Mouse (Mus musculus) hindbrain, embryonic 14.5 days (tissue): ENCODE measurements at regions not wholly inside any gene's neighbourhood (a gene's known extent, or its start where the extent isn't known, plus 50 kb on each side); places are given as distances from the start of the nearest gene placed in this dataset.

ENCODE experiments used
- ATAC-seq: fragments of 200-750 bp; cut with Nextera tagmentation; 2 replicates; pipeline ENCODE4 v1.8.0; 2017; ENCODE audit warnings: moderate number of reproducible peaks, mild to moderate bottlenecking, moderate TSS enrichment, moderate library complexity; ENCODE audit not compliant: low FRiP score
- DNase-seq: peaks from one replicate; pipeline ENCODE4 v3.0.0-alpha.2; 2015; ENCODE audit warnings: low spot score
- H3K27ac ChIP-seq: fragments of 300-500 bp; sonication (generic); 2 replicates; pipeline ENCODE4 v1.5.1; 2014; ENCODE audit warnings: mild to moderate bottlenecking, moderate library complexity
- H3K27me3 ChIP-seq: fragments of 300-500 bp; sonication (generic); 2 replicates; pipeline ENCODE4 v1.6.1; 2014; ENCODE audit warnings: mild to moderate bottlenecking, low read length, mixed read lengths; ENCODE audit not compliant: control insufficient read depth, insufficient read depth
- H3K36me3 ChIP-seq: fragments of 300-500 bp; sonication (generic); replicated peaks from 2 replicates; pipeline ENCODE4 v1.6.1; 2014; ENCODE audit not compliant: control insufficient read depth, insufficient read depth
- H3K4me1 ChIP-seq: fragments of 300-500 bp; sonication (generic); replicated peaks from 2 replicates; pipeline ENCODE4 v1.6.1; 2014; ENCODE audit warnings: antibody characterized with exemption, low read length, mixed read lengths; ENCODE audit not compliant: control insufficient read depth, insufficient read depth
- H3K4me2 ChIP-seq: fragments of 300-500 bp; sonication (generic); replicated peaks from 2 replicates; pipeline ENCODE4 v1.6.1; 2014; ENCODE audit warnings: mild to moderate bottlenecking, moderate library complexity
- H3K4me3 ChIP-seq: fragments of 300-500 bp; sonication (generic); replicated peaks from 2 replicates; pipeline ENCODE4 v1.5.1; 2014; ENCODE audit warnings: mild to moderate bottlenecking, low read length
- H3K9ac ChIP-seq: fragments of 300-500 bp; sonication (generic); 2 replicates; pipeline ENCODE4 v1.6.1; 2014
- H3K9me3 ChIP-seq: fragments of 300-500 bp; sonication (generic); 2 replicates; pipeline ENCODE4 v1.6.1; 2016; ENCODE audit warnings: low read length; ENCODE audit not compliant: control insufficient read depth
- WGBS: fragments of 180-500 bp; shearing (Covaris S2); extraction: QIAGEN DNeasy Blood & Tissue Kit; methylation state at CpG from one replicate; pipeline ENCODE4 v1.1.7; 2014; 5-methylcytosine and 5-hydroxymethylcytosine counted together

GRCm38 (mm10) chr8:30735740-30736139 is 2692.8 kb upstream of the 5930422O12Rik start:
- DNase-seq: no peak
- 68% methylated on average over 10 of the region's 10 CpGs for WGBS
- no peak overlapping the region for H3K4me2 ChIP-seq
- no peak for ATAC-seq
- H3K27me3 ChIP-seq: no peaks in the 10 kb centered on the region
- H3K9me3 ChIP-seq: no peaks in the 10 kb centered on the region
- H3K27ac ChIP-seq: no peak overlapping the region
- H3K9ac ChIP-seq: no peak overlapping the region
- no peak overlapping the region for H3K4me3 ChIP-seq
- H3K4me1 ChIP-seq: peaks cover 4% of the 10 kb centered on the region; the same call in 1 of the 2 replicates
- H3K36me3 ChIP-seq: no peaks in the 10 kb centered on the region

- Histone ChIP-seq H3K4me1 (no peaks in the 10 kb centered on the region), H3K27me3 (no peaks in the 10 kb centered on the region), H3K9ac (no peak overlapping the region), H3K4me3 (no peak overlapping the region), H3K4me2 (no peak overlapping the region), H3K36me3 (no peaks in the 10 kb centered on the region), H3K27ac (no peak overlapping the region), H3K9me3 (no peaks in the 10 kb centered on the region)
- 84% methylated on average over 3 of the region's 3 CpGs for WGBS
- DNase-seq (no peak), ATAC-seq (no peak)
Measured at GRCm38 (mm10) chr8:30746874-30747273, 2681.6 kb upstream of the 5930422O12Rik start.
